Mouse (Mus musculus): ENCODE measurements around the gene Car9.

GRCm38 (mm10) chr4:43492101-43492820 is 14.5 kb upstream of the Car9 start:
- TF ChIP-seq CTCF (IDR thresholded peaks at IDR 0.05; ENCODE audit: low read depth, low read length) = no peak
- no peak for TF ChIP-seq POLR2A (IDR thresholded peaks at IDR 0.05; ENCODE audit: extremely low read depth, insufficient read depth, low read length)
